Mouse (Mus musculus): ENCODE measurements at regions not wholly inside any gene's neighbourhood (a gene's known extent, or its start where the extent isn't known, plus 50 kb on each side); places are given as distances from the start of the nearest gene placed in this dataset.

GRCm38 (mm10) chr1:63875297-63875962 lies 106.4 kb upstream of the 4933402D24Rik start:
- 71% methylated on average over 1 of the region's 3 CpGs for WGBS
- no peak for ATAC-seq (ENCODE audit: low FRiP score)
- H3K4me3 ChIP-seq (replicated peaks) = no peak overlapping the region
- H3K4me1 ChIP-seq = no peaks in the 10 kb centered on the region
- no peaks in the 10 kb centered on the region for H3K9me3 ChIP-seq (replicated peaks)
- no peak overlapping the region for H3K4me2 ChIP-seq
- no peak overlapping the region for H3K9ac ChIP-seq (replicated peaks)
- H3K27me3 ChIP-seq (replicated peaks) = no peaks in the 10 kb centered on the region
- H3K27ac ChIP-seq (replicated peaks) = no peak overlapping the region
- H3K36me3 ChIP-seq = no peaks in the 10 kb centered on the region

DNA sequence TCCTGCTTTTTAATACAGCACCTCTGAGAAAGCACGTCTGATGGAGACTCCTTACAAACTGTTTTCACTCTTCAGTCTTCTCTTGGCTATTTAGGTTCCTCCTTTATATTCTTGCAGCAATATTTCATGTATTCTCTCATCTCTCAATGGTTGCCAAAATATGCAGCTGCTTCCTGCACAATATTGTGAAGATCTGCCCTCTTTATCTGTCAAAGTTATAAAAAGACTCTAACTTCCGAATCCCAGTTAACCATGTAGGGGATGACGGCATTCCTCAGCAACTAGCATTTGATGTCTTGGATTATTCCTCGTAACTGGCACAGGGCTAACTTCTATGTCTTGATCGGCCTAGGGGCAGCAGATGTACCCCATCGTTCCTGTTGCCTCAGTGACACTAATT lies 102.8 kb upstream of the 4933402D24Rik start:
- Histone ChIP-seq H3K36me3 (no peaks in the 10 kb centered on the region), H3K27ac (replicated peaks) (no peak overlapping the region), H3K27me3 (replicated peaks) (no peaks in the 10 kb centered on the region), H3K4me2 (no peak overlapping the region), H3K9me3 (replicated peaks) (no peaks in the 10 kb centered on the region), H3K4me3 (replicated peaks) (no peak overlapping the region), H3K4me1 (no peaks in the 10 kb centered on the region), H3K9ac (replicated peaks) (no peak overlapping the region)
- ATAC-seq (ENCODE audit: low FRiP score) = no peak
- WGBS = 88% methylated on average over 6 of the region's 6 CpGs

GRCm38 (mm10) chr1:63869342-63869741 lies 100.3 kb upstream of the 4933402D24Rik start:
- 84% methylated on average over 2 of the region's 2 CpGs for WGBS

GRCm38 (mm10) chr1:63857933-63858649 lies 89.0 kb upstream of the 4933402D24Rik start:
- no peak overlapping the region for H3K9ac ChIP-seq (replicated peaks)
- ATAC-seq (ENCODE audit: low FRiP score) = peak; percentile 74; the same call in 1 of the 2 replicates
- 21% methylated on average over 6 of the region's 6 CpGs for WGBS
- no peaks in the 10 kb centered on the region for H3K9me3 ChIP-seq (replicated peaks)
- H3K27ac ChIP-seq (replicated peaks) = peak overlapping the region; percentile 65
- H3K27me3 ChIP-seq (replicated peaks) = no peaks in the 10 kb centered on the region
- peaks cover 16% of the 10 kb centered on the region for H3K4me1 ChIP-seq
- H3K36me3 ChIP-seq = no peaks in the 10 kb centered on the region
- no peak overlapping the region for H3K4me3 ChIP-seq (replicated peaks)
- H3K4me2 ChIP-seq = no peak overlapping the region

More at GRCm38 (mm10) chr1:63869342-63869741, 100.3 kb upstream of the 4933402D24Rik start:
- Histone ChIP-seq H3K4me1 (no peaks in the 10 kb centered on the region), H3K4me3 (replicated peaks) (no peak overlapping the region), H3K36me3 (no peaks in the 10 kb centered on the region), H3K9ac (replicated peaks) (no peak overlapping the region), H3K9me3 (replicated peaks) (no peaks in the 10 kb centered on the region), H3K4me2 (no peak overlapping the region), H3K27me3 (replicated peaks) (no peaks in the 10 kb centered on the region), H3K27ac (replicated peaks) (no peak overlapping the region)
- ATAC-seq (ENCODE audit: low FRiP score) = no peak

DNA sequence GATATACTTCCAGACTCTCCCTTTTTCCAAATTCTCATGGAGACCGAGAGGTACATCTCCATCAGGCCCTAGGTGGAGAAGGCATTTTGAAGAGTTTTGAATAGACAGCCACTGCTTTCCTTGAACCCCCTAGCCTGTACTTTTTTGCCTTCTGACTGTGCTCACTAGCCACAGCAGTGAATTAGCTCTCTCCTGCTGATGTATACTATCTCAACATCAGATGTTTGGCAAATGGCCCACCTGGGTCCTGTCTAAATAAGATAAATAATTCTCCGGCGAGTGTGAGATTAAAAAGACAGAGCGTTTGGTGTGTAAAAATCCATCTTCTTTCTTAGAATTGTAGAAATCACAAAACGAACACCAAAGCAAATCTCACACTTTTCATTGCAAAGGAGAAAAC lies 88.4 kb upstream of the 4933402D24Rik start:
- Histone ChIP-seq H3K36me3 (no peaks in the 10 kb centered on the region), H3K9me3 (replicated peaks) (no peaks in the 10 kb centered on the region), H3K27me3 (replicated peaks) (no peaks in the 10 kb centered on the region), H3K27ac (replicated peaks) (peak overlapping the region; percentile 65), H3K9ac (replicated peaks) (no peak overlapping the region), H3K4me2 (no peak overlapping the region), H3K4me3 (replicated peaks) (no peak overlapping the region), H3K4me1 (peaks cover 16% of the 10 kb centered on the region)
- 32% methylated on average over 5 of the region's 5 CpGs for WGBS
- ATAC-seq (ENCODE audit: low FRiP score) = no peak

- no peak overlapping the region for H3K4me3 ChIP-seq (replicated peaks)
- no peaks in the 10 kb centered on the region for H3K36me3 ChIP-seq
- H3K27ac ChIP-seq (replicated peaks) = no peak overlapping the region
- ATAC-seq (ENCODE audit: low FRiP score) = no peak
- H3K4me2 ChIP-seq = no peak overlapping the region
- 79% methylated on average over 2 of the region's 2 CpGs for WGBS
- H3K4me1 ChIP-seq = peaks cover 16% of the 10 kb centered on the region
- no peaks in the 10 kb centered on the region for H3K9me3 ChIP-seq (replicated peaks)
- no peak overlapping the region for H3K9ac ChIP-seq (replicated peaks)
- no peaks in the 10 kb centered on the region for H3K27me3 ChIP-seq (replicated peaks)
Observed at GRCm38 (mm10) chr1:63856366-63856765, 87.3 kb upstream of the 4933402D24Rik start.

GRCm38 (mm10) chr1:63854794-63855193 lies 85.7 kb upstream of the 4933402D24Rik start:
- Histone ChIP-seq H3K9ac (replicated peaks) (no peak overlapping the region), H3K27me3 (replicated peaks) (no peaks in the 10 kb centered on the region), H3K9me3 (replicated peaks) (no peaks in the 10 kb centered on the region), H3K27ac (replicated peaks) (no peak overlapping the region), H3K4me1 (peaks cover 16% of the 10 kb centered on the region), H3K36me3 (no peaks in the 10 kb centered on the region), H3K4me3 (replicated peaks) (no peak overlapping the region), H3K4me2 (no peak overlapping the region)
- no peak for ATAC-seq (ENCODE audit: low FRiP score)
- 68% methylated on average over 3 of the region's 3 CpGs for WGBS

GRCm38 (mm10) chr1:63851476-63852094 lies 82.5 kb upstream of the 4933402D24Rik start:
- H3K4me3 ChIP-seq (replicated peaks) = no peak overlapping the region
- no peak overlapping the region for H3K4me2 ChIP-seq
- H3K9ac ChIP-seq (replicated peaks) = no peak overlapping the region
- H3K27me3 ChIP-seq (replicated peaks) = no peaks in the 10 kb centered on the region
- H3K9me3 ChIP-seq (replicated peaks) = no peaks in the 10 kb centered on the region
- ATAC-seq (ENCODE audit: low FRiP score) = no peak
- H3K27ac ChIP-seq (replicated peaks) = no peak overlapping the region
- no peaks in the 10 kb centered on the region for H3K4me1 ChIP-seq
- H3K36me3 ChIP-seq = no peaks in the 10 kb centered on the region
- 41% methylated on average over 4 of the region's 4 CpGs for WGBS

- Histone ChIP-seq H3K27ac (replicated peaks) (no peak overlapping the region), H3K4me2 (no peak overlapping the region), H3K4me1 (no peaks in the 10 kb centered on the region), H3K9ac (replicated peaks) (no peak overlapping the region), H3K9me3 (replicated peaks) (no peaks in the 10 kb centered on the region), H3K27me3 (replicated peaks) (no peaks in the 10 kb centered on the region), H3K36me3 (no peaks in the 10 kb centered on the region), H3K4me3 (replicated peaks) (no peak overlapping the region)
- ATAC-seq (ENCODE audit: low FRiP score) = no peak
- WGBS = 90% methylated on average over 3 of the region's 3 CpGs
Observed at GRCm38 (mm10) chr1:63850262-63850661, 81.2 kb upstream of the 4933402D24Rik start.

DNA sequence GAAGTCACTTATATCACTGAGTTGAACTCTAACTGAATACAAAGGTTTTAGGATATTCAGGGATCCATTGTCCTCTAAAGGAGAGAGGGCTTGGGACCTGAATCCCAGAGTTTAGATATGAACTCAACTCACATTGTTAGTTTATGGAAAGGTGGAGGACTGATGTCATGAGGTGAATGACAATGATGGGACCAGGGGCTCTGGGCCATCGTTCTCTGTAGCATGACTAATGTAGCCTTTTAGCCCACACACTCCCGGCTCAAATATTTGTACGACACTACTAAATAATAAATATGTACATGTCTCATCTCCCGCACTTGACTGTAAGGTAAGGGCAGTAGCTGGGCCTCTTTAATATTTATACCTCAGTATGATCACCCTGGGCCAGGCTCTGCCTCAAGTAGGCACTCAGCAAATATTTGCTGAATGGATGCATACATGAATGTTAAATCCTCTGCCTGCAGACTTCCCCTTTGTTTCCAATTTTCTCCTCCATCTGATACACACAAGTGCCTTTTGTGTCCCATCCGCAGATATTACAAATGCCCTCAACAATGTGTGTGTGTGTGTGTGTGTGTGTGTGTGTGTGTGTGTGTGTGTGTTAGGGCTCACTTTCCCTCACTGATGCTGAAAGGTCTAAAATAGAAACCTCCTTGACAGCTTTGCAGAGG lies 59.2 kb upstream of the 4933402D24Rik start:
- Histone ChIP-seq H3K9me3 (replicated peaks) (no peaks in the 10 kb centered on the region), H3K36me3 (no peaks in the 10 kb centered on the region), H3K27ac (replicated peaks) (no peak overlapping the region), H3K4me3 (replicated peaks) (no peak overlapping the region), H3K4me1 (no peaks in the 10 kb centered on the region), H3K27me3 (replicated peaks) (no peaks in the 10 kb centered on the region), H3K9ac (replicated peaks) (no peak overlapping the region), H3K4me2 (no peak overlapping the region)
- 17% methylated on average over 5 of the region's 5 CpGs for WGBS
- no peak for ATAC-seq (ENCODE audit: low FRiP score)

DNA sequence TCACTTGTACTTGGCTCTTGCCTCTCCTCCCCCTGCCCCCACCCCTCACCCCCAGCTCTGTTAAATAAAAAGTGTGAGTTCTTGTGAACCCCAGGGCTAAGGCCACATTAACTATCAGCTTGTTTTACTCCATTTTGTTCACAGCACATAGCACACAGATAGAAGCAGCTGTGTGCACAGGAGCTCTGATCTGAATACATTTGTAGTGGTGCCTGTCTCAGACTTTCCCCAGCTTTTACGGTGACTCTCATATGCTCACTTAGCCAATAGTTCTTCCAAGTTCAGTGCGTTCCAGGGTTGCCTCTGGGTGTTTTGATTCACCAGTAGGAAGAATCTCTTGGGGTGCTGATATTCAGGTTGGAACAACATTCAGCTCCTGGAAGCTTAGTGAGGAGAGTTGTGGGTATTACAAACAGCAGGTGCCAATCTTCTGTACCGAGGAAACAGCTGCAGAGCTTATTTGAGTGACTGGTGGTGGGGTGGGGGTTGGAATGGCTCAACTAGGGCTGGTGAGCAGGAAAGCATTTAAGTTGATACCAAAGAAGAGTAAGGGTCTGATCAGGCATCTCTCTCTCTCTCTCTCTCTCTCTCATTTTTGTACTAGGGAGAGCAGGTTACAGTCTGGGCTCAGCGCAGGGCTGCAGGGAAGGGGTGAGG lies 51.7 kb upstream of the 4933402D24Rik start:
- no peaks in the 10 kb centered on the region for H3K27me3 ChIP-seq (replicated peaks)
- H3K36me3 ChIP-seq = no peaks in the 10 kb centered on the region
- ATAC-seq (ENCODE audit: low FRiP score) = no peak
- peaks cover 8% of the 10 kb centered on the region for H3K4me1 ChIP-seq
- WGBS = 49% methylated on average over 4 of the region's 4 CpGs
- H3K4me3 ChIP-seq (replicated peaks) = no peak overlapping the region
- no peak overlapping the region for H3K9ac ChIP-seq (replicated peaks)
- H3K27ac ChIP-seq (replicated peaks) = no peak overlapping the region; the same call in 1 of the 2 replicates
- H3K9me3 ChIP-seq (replicated peaks) = no peaks in the 10 kb centered on the region
- H3K4me2 ChIP-seq = no peak overlapping the region

Measured in neural tube, embryonic 15.5 days (tissue).